Mouse (Mus musculus) C2C12 (cell line): ENCODE measurements around the gene Map3k6. TPM values are rescaled to one million over a fixed set of nuclear protein-coding genes. Genes with fewer than 3 reads are reported as not detected.

Experiments used
- H3K27me3 ChIP-seq: one replicate; pipeline ENCODE4 v1.6.1; 2011; ENCODE audit not compliant: control insufficient read depth, insufficient read depth, insufficient read length
- H3K36me3 ChIP-seq: one replicate; pipeline ENCODE4 v1.6.1; 2011; ENCODE audit not compliant: control insufficient read depth, insufficient read depth
- H3K4me3 ChIP-seq: one replicate; pipeline ENCODE4 v1.5.1; 2011; ENCODE audit warnings: mild to moderate bottlenecking, control low read depth; ENCODE audit not compliant: poor library complexity, insufficient read depth, severe bottlenecking
- H3K79me2 ChIP-seq: one replicate; pipeline ENCODE4 v1.6.1; 2011; ENCODE audit not compliant: control insufficient read depth, insufficient read depth
- H3K79me3 ChIP-seq: one replicate; pipeline ENCODE4 v1.6.1; 2011; ENCODE audit warnings: low read depth, control low read depth
- H3ac ChIP-seq: one replicate; pipeline ENCODE3; 2011; ENCODE audit warnings: low read depth; ENCODE audit not compliant: control insufficient read depth, insufficient read length
- CEBPB ChIP-seq: IDR thresholded peaks from one replicate; pipeline ENCODE4 v1.6.1; 2011; ENCODE audit warnings: low read depth, mild to moderate bottlenecking, control low read depth, moderate library complexity
- CTCF ChIP-seq: IDR thresholded peaks from one replicate; pipeline ENCODE4 v1.5.1; 2011; ENCODE audit not compliant: control insufficient read depth, insufficient read depth, insufficient read length
- FOSL1 ChIP-seq: IDR thresholded peaks from one replicate; pipeline ENCODE4 v1.8.0; 2011; ENCODE audit warnings: mild to moderate bottlenecking, low read length; ENCODE audit not compliant: poor library complexity, insufficient read depth, severe bottlenecking
- MAX ChIP-seq: IDR thresholded peaks from one replicate; pipeline ENCODE4 v1.6.1; 2011; ENCODE audit warnings: mild to moderate bottlenecking, control low read depth
- MYOD1 ChIP-seq: IDR thresholded peaks from one replicate; pipeline ENCODE4 v1.6.1; 2011; ENCODE audit warnings: low read depth; ENCODE audit not compliant: control insufficient read depth, insufficient read length
- MYOG ChIP-seq: IDR thresholded peaks from one replicate; pipeline ENCODE4 v1.6.1; 2011; ENCODE audit not compliant: control insufficient read depth, insufficient read length; ENCODE audit errors: extremely low read depth
- USF1 ChIP-seq: IDR thresholded peaks from one replicate; pipeline ENCODE4 v1.6.1; 2011; ENCODE audit warnings: low read depth, mild to moderate bottlenecking, control low read depth, moderate library complexity
- polyA plus RNA-seq: library from polyadenylated mRNA; unstranded; fragments of >200 nt; fragmentation: generic; extraction: Trizol; gene quantifications from one replicate; pipeline ENCODE4 v1.2.1, GENCODE M21; 2012; ENCODE audit warnings: missing spikeins

Map3k6 gene
- polyA plus RNA-seq, 1 experiment, result 7.3 TPM

DNA sequence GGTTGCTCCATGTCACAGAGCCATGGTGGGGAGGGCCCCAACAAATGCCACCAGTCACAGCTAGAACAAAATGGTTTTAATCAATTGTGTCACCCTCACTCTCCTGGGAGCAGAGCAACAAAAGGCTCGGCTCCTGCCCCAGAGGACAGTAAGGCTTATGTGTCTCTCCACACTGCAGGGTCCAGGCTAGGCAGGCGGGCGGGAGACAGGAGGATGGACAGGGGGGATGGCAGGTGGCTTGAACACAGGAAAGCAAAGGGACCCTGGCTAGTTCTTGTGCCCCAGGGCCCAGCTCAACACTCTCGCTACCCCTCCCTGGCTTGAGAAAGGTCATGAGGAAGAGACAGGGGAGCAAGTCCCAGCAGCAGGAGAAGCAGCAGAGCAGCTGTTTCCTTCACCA, 51.8 kb downstream of the Map3k6 start:
- H3K79me2 ChIP-seq, result no peaks in the 10 kb centered on the region
- no peak overlapping the region for H3K4me3 ChIP-seq
- H3K79me3 ChIP-seq, result no peaks in the 10 kb centered on the region
- H3ac ChIP-seq, result no peak overlapping the region
- no peak for TF ChIP-seq MAX
- no peak for TF ChIP-seq MYOG
- H3K36me3 ChIP-seq, result no peaks in the 10 kb centered on the region
- no peaks in the 10 kb centered on the region for H3K27me3 ChIP-seq

DNA sequence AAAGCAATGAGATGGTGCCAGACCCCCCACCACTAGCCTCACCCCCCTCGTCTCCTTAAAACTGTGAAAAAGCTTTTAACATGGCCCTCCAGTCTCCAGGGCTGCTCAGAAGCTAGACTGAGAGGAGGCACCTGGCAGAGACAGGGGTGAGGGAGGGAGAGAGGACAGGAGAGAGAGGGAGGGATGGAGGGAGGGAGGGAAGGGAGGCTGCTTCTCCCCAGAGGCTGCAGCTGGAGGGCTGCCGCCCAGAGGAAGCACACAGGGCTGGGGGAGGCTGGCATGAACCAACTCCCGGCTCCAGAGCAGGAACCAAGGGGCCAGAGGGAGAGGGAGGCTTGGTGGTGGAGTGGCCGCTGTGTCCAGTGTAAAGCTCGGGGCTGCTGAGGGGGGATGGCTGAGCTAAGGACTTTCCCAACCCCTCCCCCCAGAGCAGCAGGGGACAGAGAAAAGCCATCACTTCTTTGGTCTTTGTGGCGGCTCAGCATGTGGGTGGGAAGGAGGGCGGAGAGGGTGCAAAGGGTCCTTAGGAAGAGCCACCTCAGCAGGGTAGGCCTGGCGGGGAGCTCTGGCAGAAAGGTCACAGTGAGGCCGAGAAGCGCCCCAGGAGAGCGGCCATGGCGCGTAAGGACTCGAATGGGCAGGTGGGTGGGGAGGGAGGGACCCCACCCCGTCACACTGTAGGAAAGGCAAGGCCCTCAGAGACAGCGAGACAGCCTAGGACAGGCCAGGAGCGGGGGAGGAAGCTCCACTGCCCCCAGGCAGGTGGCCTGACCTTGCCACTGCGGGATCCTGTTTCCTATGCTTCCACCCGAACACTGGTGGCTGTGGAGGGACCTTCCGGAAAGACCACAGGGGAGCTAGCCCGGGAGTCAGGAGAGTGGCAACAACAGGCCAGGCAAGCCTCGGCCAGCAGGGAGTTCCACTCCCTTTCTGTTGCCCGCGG, 52.6 kb downstream of the Map3k6 start:
- Histone ChIP-seq H3K79me2 (no peaks in the 10 kb centered on the region), H3ac (no peak overlapping the region), H3K36me3 (no peaks in the 10 kb centered on the region), H3K27me3 (no peaks in the 10 kb centered on the region), H3K79me3 (no peaks in the 10 kb centered on the region), H3K4me3 (no peak overlapping the region)
- TF ChIP-seq CEBPB, result no peak
- TF ChIP-seq USF1, result no peak
- no peak for TF ChIP-seq MYOD1
- TF ChIP-seq FOSL1, result no peak
- TF ChIP-seq CTCF, result no peak
- TF ChIP-seq MAX, result no peak
- TF ChIP-seq MYOG, result no peak

DNA sequence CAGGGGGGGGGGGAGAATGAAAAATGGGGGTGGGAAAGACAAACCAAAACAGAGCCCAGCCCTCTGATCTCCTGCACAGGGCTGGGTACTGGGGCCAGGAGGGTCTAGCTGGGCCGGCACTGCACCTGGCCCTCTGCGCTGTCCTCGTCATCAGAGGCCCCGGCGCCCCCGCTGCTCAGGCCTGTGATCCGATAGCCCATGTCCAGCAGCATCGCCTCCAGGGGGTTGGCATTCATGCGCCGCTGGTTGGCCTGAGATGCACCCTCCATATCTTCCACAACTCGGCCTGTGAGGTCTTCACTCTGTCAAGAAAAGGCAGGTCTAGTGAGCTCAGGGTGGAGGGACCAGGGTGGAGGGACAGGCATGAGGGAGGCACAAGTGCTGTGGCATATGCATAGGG, 53.5 kb downstream of the Map3k6 start:
- TF ChIP-seq CTCF (no peak), MYOD1 (no peak), USF1 (no peak), CEBPB (no peak), MAX (no peak), MYOG (no peak), FOSL1 (no peak)
- Histone ChIP-seq H3K27me3 (no peaks in the 10 kb centered on the region), H3K79me2 (no peaks in the 10 kb centered on the region), H3K36me3 (no peaks in the 10 kb centered on the region), H3K79me3 (no peaks in the 10 kb centered on the region), H3ac (no peak overlapping the region), H3K4me3 (no peak overlapping the region)

DNA sequence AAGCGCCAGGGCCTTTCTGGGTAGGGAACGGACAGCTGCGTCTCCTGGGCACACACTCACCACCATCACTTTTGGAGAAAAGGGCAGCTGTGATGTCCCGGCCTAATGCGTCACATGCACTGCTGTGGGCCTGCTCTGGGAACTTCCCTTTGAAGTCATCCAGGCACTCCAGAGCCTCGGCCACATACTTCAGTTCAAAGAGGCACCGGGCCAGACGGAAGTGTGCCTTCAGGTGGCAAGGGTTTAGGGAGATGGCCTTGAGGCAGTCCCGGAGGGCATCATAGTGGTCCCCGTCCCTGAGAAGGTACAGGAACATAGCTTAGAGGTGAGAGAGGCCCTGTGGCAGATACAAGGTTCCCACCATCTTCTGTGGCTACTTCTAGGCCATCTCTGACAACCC, 56.7 kb downstream of the Map3k6 start:
- Histone ChIP-seq H3ac (no peak overlapping the region), H3K79me3 (no peaks in the 10 kb centered on the region), H3K79me2 (no peaks in the 10 kb centered on the region), H3K27me3 (no peaks in the 10 kb centered on the region), H3K4me3 (no peak overlapping the region), H3K36me3 (no peaks in the 10 kb centered on the region)
- TF ChIP-seq USF1 (no peak), MYOG (no peak), MAX (no peak), MYOD1 (no peak), CTCF (no peak), FOSL1 (no peak), CEBPB (no peak)

DNA sequence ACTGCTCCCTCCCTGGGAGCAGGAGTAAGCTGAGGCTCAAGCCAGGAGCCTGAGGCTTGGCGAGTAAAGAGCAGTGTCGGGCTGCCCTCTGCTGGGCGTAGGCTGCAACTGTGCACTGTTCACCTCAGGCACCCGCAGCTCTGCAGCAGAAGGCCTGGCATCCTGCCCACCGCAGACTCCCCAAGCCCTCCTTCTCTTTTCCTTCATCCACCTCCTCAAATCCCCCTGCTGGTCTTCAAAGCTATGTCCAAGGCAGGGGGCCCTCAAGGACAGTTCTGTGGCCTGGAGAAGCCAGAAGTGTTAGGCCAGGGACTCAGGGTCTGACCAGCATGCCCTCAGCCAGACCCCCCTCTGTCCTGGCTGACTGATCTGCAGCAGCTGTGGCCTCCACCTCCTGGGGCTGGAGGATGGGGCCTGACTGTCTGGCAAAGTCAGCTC, 57.2 kb downstream of the Map3k6 start:
- no peaks in the 10 kb centered on the region for H3K79me3 ChIP-seq
- H3K79me2 ChIP-seq, result no peaks in the 10 kb centered on the region
- H3K4me3 ChIP-seq, result no peak overlapping the region
- TF ChIP-seq USF1, result no peak
- TF ChIP-seq CEBPB, result no peak
- TF ChIP-seq CTCF, result peak; percentile 87
- no peak for TF ChIP-seq MYOD1
- no peak for TF ChIP-seq FOSL1
- no peak for TF ChIP-seq MAX
- H3K36me3 ChIP-seq, result no peaks in the 10 kb centered on the region
- no peaks in the 10 kb centered on the region for H3K27me3 ChIP-seq
- H3ac ChIP-seq, result no peak overlapping the region
